Mouse (Mus musculus): Measurements from ENCODE around the gene Clca2. TPM values are rescaled to one million over a fixed set of nuclear protein-coding genes. Genes with fewer than 3 reads are reported as not detected.

The Clca2 gene
- polyA plus RNA-seq, 1 experiment from 2014 or later = 0.13 TPM

DNA sequence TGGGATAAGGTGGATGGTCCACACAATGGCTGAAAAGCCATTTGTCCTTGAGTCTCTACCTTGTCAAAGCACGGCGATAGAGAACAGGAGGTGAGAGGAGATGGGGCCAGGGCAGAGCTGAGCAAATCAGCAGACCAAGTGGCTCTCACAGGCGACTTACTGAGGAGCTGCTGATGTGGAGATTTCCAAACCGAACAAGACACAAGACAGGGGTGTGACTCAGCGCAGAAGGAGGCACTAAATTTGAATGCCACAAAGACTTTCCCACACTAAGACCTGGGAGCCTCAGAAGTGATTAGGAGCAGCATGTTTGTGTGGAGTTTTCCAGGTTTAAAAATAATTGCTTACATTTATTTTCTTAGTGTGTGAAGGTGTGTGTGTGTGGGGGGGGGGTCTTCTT, 4.5 kb upstream of the Clca2 start:
- WGBS = 69% methylated on average over 5 of the region's 5 CpGs
- DNase-seq (ENCODE audit: low spot score) (no peak), ATAC-seq (ENCODE audit: insufficient number of reproducible peaks, low FRiP score, low TSS enrichment, low read depth) (no peak)
- Histone ChIP-seq H3K27ac (replicated peaks; ENCODE audit: low read depth, low read length) (no peak overlapping the region), H3K4me2 (ENCODE audit: low read depth, severe bottlenecking) (no peak overlapping the region), H3K4me1 (ENCODE audit: control insufficient read depth, insufficient read depth, low read length) (no peaks in the 10 kb centered on the region), H3K4me3 (ENCODE audit: low read depth, low read length) (no peak overlapping the region), H3K9ac (ENCODE audit: low read length) (no peak overlapping the region), H3K36me3 (ENCODE audit: control insufficient read depth, insufficient read depth, low read length) (no peaks in the 10 kb centered on the region), H3K27me3 (ENCODE audit: control insufficient read depth, insufficient read depth, low read length) (no peaks in the 10 kb centered on the region), H3K9me3 (ENCODE audit: control insufficient read depth, low read length) (no peaks in the 10 kb centered on the region)

DNA sequence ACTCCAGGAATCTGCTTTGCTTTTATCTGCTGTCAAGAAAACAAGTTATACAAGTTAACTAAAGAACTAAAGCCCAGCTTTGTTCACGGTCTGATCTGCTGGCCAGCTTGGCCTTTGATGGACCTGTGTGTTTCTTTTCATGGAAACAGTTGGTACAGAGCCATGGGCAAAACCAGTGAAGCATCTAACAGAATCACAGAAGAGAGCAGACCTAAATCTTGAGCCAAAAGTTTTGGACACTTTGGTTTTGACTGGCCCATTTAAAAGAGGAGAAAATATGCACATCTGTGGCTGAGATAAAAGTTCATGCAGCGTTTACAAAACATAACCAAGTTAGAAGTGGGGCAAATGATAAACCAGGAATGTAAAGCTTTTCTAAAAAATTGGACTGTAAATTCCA, 4.1 kb upstream of the Clca2 start:
- Histone ChIP-seq H3K4me3 (ENCODE audit: low read depth, low read length) (no peak overlapping the region), H3K27ac (replicated peaks; ENCODE audit: low read depth, low read length) (no peak overlapping the region), H3K27me3 (ENCODE audit: control insufficient read depth, insufficient read depth, low read length) (no peaks in the 10 kb centered on the region), H3K36me3 (ENCODE audit: control insufficient read depth, insufficient read depth, low read length) (no peaks in the 10 kb centered on the region), H3K9ac (ENCODE audit: low read length) (no peak overlapping the region), H3K4me1 (ENCODE audit: control insufficient read depth, insufficient read depth, low read length) (no peaks in the 10 kb centered on the region), H3K9me3 (ENCODE audit: control insufficient read depth, low read length) (no peaks in the 10 kb centered on the region), H3K4me2 (ENCODE audit: low read depth, severe bottlenecking) (no peak overlapping the region)
- 90% methylated on average over 2 of the region's 2 CpGs for WGBS
- DNase-seq (ENCODE audit: low spot score) (no peak), ATAC-seq (ENCODE audit: insufficient number of reproducible peaks, low FRiP score, low TSS enrichment, low read depth) (no peak)

DNA sequence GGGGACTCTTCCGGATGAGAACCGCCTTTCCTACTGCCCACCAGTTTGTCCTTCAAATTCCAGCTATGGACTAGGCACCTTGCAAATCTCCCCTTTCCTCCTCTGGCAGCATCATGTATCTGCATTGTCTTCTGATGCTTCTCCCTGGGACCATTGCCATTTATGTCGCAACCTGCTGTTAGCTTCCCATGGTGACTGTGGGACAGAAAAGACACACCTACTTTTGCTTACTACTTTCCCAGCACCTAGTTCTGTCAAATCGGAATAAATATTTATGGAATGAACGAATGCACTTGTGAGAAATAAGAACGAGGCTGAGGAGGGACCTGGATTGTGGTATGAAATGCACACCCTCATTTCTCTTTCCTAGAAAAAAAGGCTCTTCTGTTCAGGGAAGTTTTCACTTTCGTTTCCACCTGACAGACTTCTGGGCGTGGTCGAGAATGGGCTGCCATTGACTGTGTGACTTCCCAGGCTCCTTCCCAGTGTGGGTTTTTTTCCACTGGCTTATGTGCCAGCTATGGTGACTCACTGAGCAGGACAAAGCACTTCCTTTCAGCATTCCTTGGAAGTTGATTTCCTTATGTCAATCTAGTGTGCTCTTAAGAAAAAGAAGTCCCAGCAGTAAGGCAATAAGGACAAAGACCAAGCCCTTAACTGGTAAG, 2.8 kb upstream of the Clca2 start:
- whole genome bisulfite sequencing = 84% methylated on average over 9 of the region's 9 CpGs

DNA sequence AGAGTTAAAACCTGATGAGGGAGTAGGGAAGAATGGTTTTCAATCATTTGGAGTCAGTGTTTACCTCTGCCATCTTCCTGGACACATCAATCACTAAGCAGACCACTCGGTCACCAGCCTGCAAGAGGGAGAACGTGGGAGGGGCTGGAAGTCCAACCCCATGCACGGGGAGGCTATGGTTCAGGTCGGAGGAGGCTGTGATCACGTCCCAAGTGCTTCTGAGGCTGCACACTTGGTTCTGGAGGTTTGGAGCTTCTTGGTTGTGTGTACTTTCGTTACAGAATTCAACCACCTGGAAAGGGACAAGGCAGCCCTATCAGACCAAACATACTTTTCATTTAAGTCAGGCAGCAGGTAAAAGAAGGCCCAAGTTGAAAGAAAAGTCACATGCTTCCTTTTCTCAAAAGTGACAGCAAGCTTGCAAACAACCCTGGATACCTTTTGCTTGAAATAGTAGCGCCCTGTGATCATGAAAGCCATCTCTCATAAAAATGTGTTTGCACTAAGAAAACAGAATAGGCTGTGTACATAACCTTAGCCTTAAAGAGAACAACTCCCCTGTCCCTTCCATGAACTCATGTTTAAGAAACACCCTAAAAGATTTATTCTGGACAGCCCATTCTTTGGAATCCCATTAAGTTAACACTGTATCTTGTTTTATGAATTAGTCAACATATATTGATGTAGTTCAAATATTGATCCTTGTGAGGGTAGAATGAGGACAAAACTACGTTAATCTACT, 11.2 kb downstream of the Clca2 start:
- H3K9me3 ChIP-seq (ENCODE audit: control insufficient read depth, low read length) = no peaks in the 10 kb centered on the region
- H3K36me3 ChIP-seq (ENCODE audit: control insufficient read depth, insufficient read depth, low read length) = no peaks in the 10 kb centered on the region
- DNase-seq (ENCODE audit: low spot score) (no peak), ATAC-seq (ENCODE audit: insufficient number of reproducible peaks, low FRiP score, low TSS enrichment, low read depth) (no peak)
- H3K4me2 ChIP-seq (ENCODE audit: low read depth, severe bottlenecking) = no peak overlapping the region
- 67% methylated on average over 8 of the region's 8 CpGs for WGBS
- H3K4me3 ChIP-seq (ENCODE audit: low read depth, low read length) = no peak overlapping the region
- no peak overlapping the region for H3K9ac ChIP-seq (ENCODE audit: low read length)
- H3K27ac ChIP-seq (replicated peaks; ENCODE audit: low read depth, low read length) = no peak overlapping the region
- no peaks in the 10 kb centered on the region for H3K4me1 ChIP-seq (ENCODE audit: control insufficient read depth, insufficient read depth, low read length)
- no peaks in the 10 kb centered on the region for H3K27me3 ChIP-seq (ENCODE audit: control insufficient read depth, insufficient read depth, low read length)

More for the DNA sequence above, 2.8 kb upstream of the Clca2 start:
- no peak overlapping the region for H3K4me3 ChIP-seq (ENCODE audit: low read depth, low read length)
- ATAC-seq (ENCODE audit: insufficient number of reproducible peaks, low FRiP score, low TSS enrichment, low read depth) (no peak), DNase-seq (ENCODE audit: low spot score) (no peak)
- H3K9ac ChIP-seq (ENCODE audit: low read length) = no peak overlapping the region
- H3K27ac ChIP-seq (replicated peaks; ENCODE audit: low read depth, low read length) = no peak overlapping the region
- H3K9me3 ChIP-seq (ENCODE audit: control insufficient read depth, low read length) = no peaks in the 10 kb centered on the region
- no peaks in the 10 kb centered on the region for H3K27me3 ChIP-seq (ENCODE audit: control insufficient read depth, insufficient read depth, low read length)
- no peaks in the 10 kb centered on the region for H3K36me3 ChIP-seq (ENCODE audit: control insufficient read depth, insufficient read depth, low read length)
- H3K4me1 ChIP-seq (ENCODE audit: control insufficient read depth, insufficient read depth, low read length) = no peaks in the 10 kb centered on the region
- no peak overlapping the region for H3K4me2 ChIP-seq (ENCODE audit: low read depth, severe bottlenecking)

DNA sequence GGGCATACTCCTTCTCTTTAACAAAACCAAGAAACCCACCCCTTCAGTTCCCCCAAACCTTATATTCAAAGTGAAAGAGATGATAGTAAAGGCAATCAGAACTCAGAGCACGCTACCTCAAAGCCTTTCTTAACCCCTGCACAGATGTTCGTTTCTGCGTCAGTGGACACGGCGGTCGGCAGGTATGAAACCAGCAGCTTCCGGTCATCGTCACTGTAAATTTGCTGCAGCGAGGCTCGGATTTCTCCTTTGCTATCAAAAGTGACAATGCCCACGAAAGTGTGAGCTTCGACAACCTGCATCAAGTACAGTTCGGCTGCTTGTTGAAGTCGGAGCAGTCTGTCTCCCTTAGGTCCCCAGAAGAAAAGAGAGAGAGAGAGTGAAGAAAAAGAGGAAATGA, 13.1 kb downstream of the Clca2 start:
- ATAC-seq (ENCODE audit: insufficient number of reproducible peaks, low FRiP score, low TSS enrichment, low read depth) = no peak
- no peak overlapping the region for H3K4me2 ChIP-seq (ENCODE audit: low read depth, severe bottlenecking)
- H3K27ac ChIP-seq (replicated peaks; ENCODE audit: low read depth, low read length) = no peak overlapping the region
- no peak overlapping the region for H3K9ac ChIP-seq (ENCODE audit: low read length)
- WGBS = 93% methylated on average over 14 of the region's 14 CpGs
- no peaks in the 10 kb centered on the region for H3K9me3 ChIP-seq (ENCODE audit: control insufficient read depth, low read length)
- no peaks in the 10 kb centered on the region for H3K4me1 ChIP-seq (ENCODE audit: control insufficient read depth, insufficient read depth, low read length)
- DNase-seq (ENCODE audit: low spot score) = no peak
- H3K36me3 ChIP-seq (ENCODE audit: control insufficient read depth, insufficient read depth, low read length) = no peaks in the 10 kb centered on the region
- H3K27me3 ChIP-seq (ENCODE audit: control insufficient read depth, insufficient read depth, low read length) = no peaks in the 10 kb centered on the region
- H3K4me3 ChIP-seq (ENCODE audit: low read depth, low read length) = no peak overlapping the region

DNA sequence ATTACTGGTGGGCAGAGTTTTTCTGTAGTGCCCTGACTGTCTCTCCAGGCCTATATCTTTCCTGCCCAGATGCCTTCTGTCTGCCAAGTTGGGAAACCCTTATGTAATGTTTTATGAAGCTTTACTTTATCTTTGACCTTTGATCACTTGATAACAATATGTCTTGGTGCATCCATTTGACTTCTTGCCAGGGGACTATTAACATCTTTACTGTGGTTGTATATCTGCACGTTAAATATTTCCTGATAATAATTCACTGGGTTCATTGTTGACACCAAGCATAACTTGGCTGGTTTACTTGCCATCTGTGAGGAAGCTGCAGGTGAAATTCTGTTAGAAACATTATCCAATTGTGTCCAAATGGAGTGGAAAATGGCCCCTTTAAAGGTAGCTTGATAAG, 16.2 kb downstream of the Clca2 start:
- H3K4me2 ChIP-seq (ENCODE audit: low read depth, severe bottlenecking) = no peak overlapping the region
- no peaks in the 10 kb centered on the region for H3K36me3 ChIP-seq (ENCODE audit: control insufficient read depth, insufficient read depth, low read length)
- ATAC-seq (ENCODE audit: insufficient number of reproducible peaks, low FRiP score, low TSS enrichment, low read depth) (no peak), DNase-seq (ENCODE audit: low spot score) (no peak)
- no peaks in the 10 kb centered on the region for H3K4me1 ChIP-seq (ENCODE audit: control insufficient read depth, insufficient read depth, low read length)
- H3K27me3 ChIP-seq (ENCODE audit: control insufficient read depth, insufficient read depth, low read length) = no peaks in the 10 kb centered on the region
- WGBS = 93% methylated on average over 1 of the region's 1 CpGs
- H3K9ac ChIP-seq (ENCODE audit: low read length) = no peak overlapping the region
- H3K9me3 ChIP-seq (ENCODE audit: control insufficient read depth, low read length) = no peaks in the 10 kb centered on the region
- H3K27ac ChIP-seq (replicated peaks; ENCODE audit: low read depth, low read length) = no peak overlapping the region
- no peak overlapping the region for H3K4me3 ChIP-seq (ENCODE audit: low read depth, low read length)

DNA sequence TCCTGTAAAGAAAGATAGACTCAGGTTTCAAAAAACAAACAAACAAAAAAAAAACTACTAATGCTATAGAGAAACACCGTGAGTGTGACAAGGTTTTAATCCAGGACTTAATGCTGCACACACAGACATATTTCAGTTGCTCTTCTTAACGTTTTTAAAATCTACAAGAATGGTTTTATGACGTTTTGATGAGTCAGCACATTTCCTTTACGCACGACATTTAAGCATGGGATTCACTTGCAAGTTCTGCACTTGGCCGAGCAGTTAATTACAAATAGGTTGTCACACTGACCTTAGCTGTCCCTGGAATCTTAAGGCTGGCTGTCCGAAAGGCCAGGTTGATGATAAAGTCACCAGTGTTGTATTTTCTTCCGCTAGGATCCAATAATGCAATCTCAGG, 18.3 kb downstream of the Clca2 start:
- no peaks in the 10 kb centered on the region for H3K4me1 ChIP-seq (ENCODE audit: control insufficient read depth, insufficient read depth, low read length)
- WGBS = 81% methylated on average over 8 of the region's 8 CpGs
- H3K27me3 ChIP-seq (ENCODE audit: control insufficient read depth, insufficient read depth, low read length) = no peaks in the 10 kb centered on the region
- ATAC-seq (ENCODE audit: insufficient number of reproducible peaks, low FRiP score, low TSS enrichment, low read depth) (no peak), DNase-seq (ENCODE audit: low spot score) (no peak)
- H3K4me2 ChIP-seq (ENCODE audit: low read depth, severe bottlenecking) = no peak overlapping the region
- no peaks in the 10 kb centered on the region for H3K36me3 ChIP-seq (ENCODE audit: control insufficient read depth, insufficient read depth, low read length)
- H3K9me3 ChIP-seq (ENCODE audit: control insufficient read depth, low read length) = no peaks in the 10 kb centered on the region
- H3K27ac ChIP-seq (replicated peaks; ENCODE audit: low read depth, low read length) = no peak overlapping the region
- H3K4me3 ChIP-seq (ENCODE audit: low read depth, low read length) = no peak overlapping the region
- no peak overlapping the region for H3K9ac ChIP-seq (ENCODE audit: low read length)

DNA sequence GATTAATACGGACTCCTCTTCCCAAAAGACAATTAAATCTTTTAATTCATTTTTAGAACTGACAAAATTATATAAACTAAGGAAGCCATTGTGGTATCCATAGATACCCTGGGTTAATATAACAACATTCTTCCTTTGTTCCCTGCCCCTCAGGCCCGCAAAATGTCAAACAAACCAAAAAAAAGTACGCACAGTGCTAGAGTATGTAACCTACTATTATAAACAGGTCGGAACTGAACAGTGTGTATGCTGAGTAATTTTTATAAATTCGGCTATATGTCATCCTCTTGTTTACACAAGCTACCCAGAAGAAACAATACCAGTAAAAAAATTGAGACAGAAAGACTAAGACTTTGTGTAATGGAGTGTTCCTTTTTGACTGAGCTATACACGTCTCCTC, 20.8 kb downstream of the Clca2 start:
- no peak for DNase-seq (ENCODE audit: low spot score)
- H3K4me2 ChIP-seq (ENCODE audit: low read depth, severe bottlenecking) = no peak overlapping the region
- no peak overlapping the region for H3K4me3 ChIP-seq (ENCODE audit: low read depth, low read length)
- H3K4me1 ChIP-seq (ENCODE audit: control insufficient read depth, insufficient read depth, low read length) = no peaks in the 10 kb centered on the region
- H3K9ac ChIP-seq (ENCODE audit: low read length) = no peak overlapping the region
- no peaks in the 10 kb centered on the region for H3K9me3 ChIP-seq (ENCODE audit: control insufficient read depth, low read length)
- H3K27me3 ChIP-seq (ENCODE audit: control insufficient read depth, insufficient read depth, low read length) = no peaks in the 10 kb centered on the region
- no peak overlapping the region for H3K27ac ChIP-seq (replicated peaks; ENCODE audit: low read depth, low read length)
- WGBS = 91% methylated on average over 6 of the region's 6 CpGs
- no peaks in the 10 kb centered on the region for H3K36me3 ChIP-seq (ENCODE audit: control insufficient read depth, insufficient read depth, low read length)
- no peak for ATAC-seq (ENCODE audit: insufficient number of reproducible peaks, low FRiP score, low TSS enrichment, low read depth)
